Mouse (Mus musculus) cortical plate, adult 2 months (tissue): ENCODE measurements at regions not wholly inside any gene's neighbourhood (a gene's known extent, or its start where the extent isn't known, plus 50 kb on each side); places are given as distances from the start of the nearest gene placed in this dataset.

ENCODE experiments used
- CTCF ChIP-seq: fragments of 200-500 bp; IDR thresholded peaks from 2 replicates; pipeline ENCODE4 v1.5.1; 2011; ENCODE audit warnings: mild to moderate bottlenecking, control low read depth, low read length; ENCODE audit not compliant: insufficient read depth; ENCODE audit errors: extremely low read depth
- POLR2A ChIP-seq: fragments of 200-500 bp; IDR thresholded peaks from 2 replicates; pipeline ENCODE4 v1.6.1; 2011; ENCODE audit warnings: mild to moderate bottlenecking, low read length, control low read depth; ENCODE audit not compliant: insufficient read depth; ENCODE audit errors: extremely low read depth

GRCm38 (mm10) chr13:6165916-6166315 lies 304.6 kb downstream of the Klf6 start:
- TF ChIP-seq CTCF (no peak), POLR2A (no peak)
